Mouse (Mus musculus) adrenal gland, postnatal 4 days (tissue): Measurements from ENCODE around the gene Ptgfr. TPM values are rescaled to one million over a fixed set of nuclear protein-coding genes. Genes with fewer than 3 reads are reported as not detected.

ENCODE experiments used
- DNase-seq, 2 experiments: peaks; one replicate each; pipeline ENCODE4 v3.0.0; 2021 to 2022; ENCODE audit warnings: low spot score in 2 of 2, mixed read lengths in 2 of 2
- long read RNA-seq, 2 experiments: library from polyadenylated mRNA; stranded (forward); transcript quantifications; one replicate each; pipeline ENCODE4 v2.0.0; 2021
- total RNA-seq, 2 experiments: library from RNA; stranded (reverse); gene quantifications; 2 replicates each; pipeline ENCODE4 v1.2.3; 2021

Gene Ptgfr
- total RNA-seq, result 1 to 10 TPM in 1 of 2 experiments, under 1 TPM in 1; 0.96 to 1.3 TPM
- long read RNA-seq, experiment 1, result 0 reads
- long read RNA-seq, experiment 2, result 0 reads

- DNase-seq, result peak in 1 of 2 experiments; percentile 35
Measured at GRCm38 (mm10) chr3:151836871-151837680, at the start of gene Ptgfr. TSS of gene Ptgfr (minus strand) at chr3:151837630.

GRCm38 (mm10) chr3:151883881-151884280 is 46.5 kb upstream of the Ptgfr start:
- DNase-seq, result no peak

GRCm38 (mm10) chr3:151879981-151880380 is 42.6 kb upstream of the Ptgfr start:
- no peak for DNase-seq

- DNase-seq, result no peak
Measured at GRCm38 (mm10) chr3:151868970-151869369, 31.5 kb upstream of the Ptgfr start.

- DNase-seq, result no peak
Measured at GRCm38 (mm10) chr3:151851344-151851743, 13.9 kb upstream of the Ptgfr start.

GRCm38 (mm10) chr3:151850621-151851020 is 13.2 kb upstream of the Ptgfr start:
- DNase-seq, result no peak

- no peak for DNase-seq
Measured at GRCm38 (mm10) chr3:151846292-151846691, 8.9 kb upstream of the Ptgfr start.

GRCm38 (mm10) chr3:151844361-151845154 is 7.1 kb upstream of the Ptgfr start:
- no peak for DNase-seq

- DNase-seq, result no peak
Measured at GRCm38 (mm10) chr3:151840688-151841087, 3.3 kb upstream of the Ptgfr start.

- DNase-seq, result no peak
Measured at GRCm38 (mm10) chr3:151838372-151838771, 942 bp upstream of the Ptgfr start.

- no peak for DNase-seq
Measured at GRCm38 (mm10) chr3:151837749-151838148, 319 bp upstream of the Ptgfr start.

GRCm38 (mm10) chr3:151836451-151836850 is 979 bp downstream of the Ptgfr start:
- DNase-seq, result no peak

GRCm38 (mm10) chr3:151835831-151836230 is 1.6 kb downstream of the Ptgfr start:
- DNase-seq, result no peak

- DNase-seq, result no peak
Measured at GRCm38 (mm10) chr3:151827950-151828610, 9.3 kb downstream of the Ptgfr start.

GRCm38 (mm10) chr3:151819811-151820210 is 17.6 kb downstream of the Ptgfr start:
- no peak for DNase-seq

GRCm38 (mm10) chr3:151818265-151818664 is 19.2 kb downstream of the Ptgfr start:
- DNase-seq, result no peak

- DNase-seq, result no peak
Measured at GRCm38 (mm10) chr3:151808613-151809012, 28.8 kb downstream of the Ptgfr start.

GRCm38 (mm10) chr3:151788622-151789021 is 48.8 kb downstream of the Ptgfr start:
- no peak for DNase-seq

GRCm38 (mm10) chr3:151775089-151775488 is 62.3 kb downstream of the Ptgfr start:
- no peak for DNase-seq

GRCm38 (mm10) chr3:151771074-151771473 is 66.4 kb downstream of the Ptgfr start:
- DNase-seq, result no peak

- DNase-seq, result no peak
Measured at GRCm38 (mm10) chr3:151749737-151750136, 87.7 kb downstream of the Ptgfr start, which contains the start of gene Ifi44. TSS of gene Ifi44 (minus strand) at chr3:151749960.
